Comparison of ENCODE assay signal across 8 mouse cellular contexts in genomic region chrX:57326487-57327221, GRCm38 (mm10). TPM values are rescaled to one million over a fixed set of nuclear protein-coding genes. Genes with fewer than 3 reads are reported as not detected.
DNase-seq lines count a peak whose midpoint lies in the region; ATAC-seq and TF ChIP-seq lines count a peak whose summit lies in the region.

No protein-coding gene starts in this region.

- ATAC-seq in hindbrain, embryonic 12.5 days (ENCODE audit: low FRiP score) = peak; percentile 68
- 0 out of 2 replicates have a peak, but pooled peaks have one; percentile 57 for ATAC-seq in limb, embryonic 13.5 days (ENCODE audit: low FRiP score, low read depth)
- peak; percentile 70 for ATAC-seq in midbrain, embryonic 11.5 days (ENCODE audit: low FRiP score)

- TF ChIP-seq CTCF in gastrocnemius, adult 2 months (IDR thresholded peaks at IDR 0.05) = no peak

- H3K27me3 ChIP-seq in hindbrain, embryonic 12.5 days = no peaks in the 10 kb centered on the region
- H3K27me3 ChIP-seq in limb, embryonic 13.5 days = no peaks in the 10 kb centered on the region
- no peaks in the 10 kb centered on the region for H3K27me3 ChIP-seq in midbrain, embryonic 11.5 days (ENCODE audit: control insufficient read depth, insufficient read depth, low read length)
- no peaks in the 10 kb centered on the region for H3K27me3 ChIP-seq in splenic B cell, adult 2 months (ENCODE audit: control insufficient read depth, insufficient read depth, low read length, poor library complexity, severe bottlenecking)

- intact Hi-C loops in gastrocnemius, adult 2 months (cut with DNase I) = loop anchor here (5.0 kb wide), 1 partner anchor 39 kb away; no protein-coding TSS in a partner anchor

- DNase-seq in embryo, embryonic 10 days (ENCODE audit: low spot score) = peak; percentile 21
- no peak for DNase-seq in embryo, embryonic 9.5 days (ENCODE audit: extremely low spot score)
- peak; percentile 3 to 20 for DNase-seq in cerebellum, adult 18-20 months
- peak; percentile 69 for DNase-seq in gastrocnemius, adult 2 months
- peak; percentile 84 for DNase-seq in midbrain, embryonic 11.5 days (ENCODE audit: low spot score, missing footprints)
- DNase-seq in splenic B cell, adult 2 months (ENCODE audit: low read depth, low spot score) = peak; percentile 50

- H3K27ac ChIP-seq in gastrocnemius, adult 2 months = peak overlapping the region; percentile 88
- no peak overlapping the region for H3K27ac ChIP-seq in hindbrain, embryonic 12.5 days
- H3K27ac ChIP-seq in limb, embryonic 13.5 days = no peak overlapping the region
- H3K27ac ChIP-seq in midbrain, embryonic 11.5 days (ENCODE audit: low read depth, low read length) = no peak overlapping the region

- H3K4me2 ChIP-seq in hindbrain, embryonic 12.5 days (replicated peaks) = peak overlapping the region; percentile 69
- peak overlapping the region; percentile 74 for H3K4me2 ChIP-seq in limb, embryonic 13.5 days (replicated peaks)
- peak overlapping the region; percentile 73 for H3K4me2 ChIP-seq in midbrain, embryonic 11.5 days

- no peaks in the 10 kb centered on the region for H3K4me1 ChIP-seq in hindbrain, embryonic 12.5 days
- H3K4me1 ChIP-seq in limb, embryonic 13.5 days = no peaks in the 10 kb centered on the region
- no peaks in the 10 kb centered on the region for H3K4me1 ChIP-seq in midbrain, embryonic 11.5 days (ENCODE audit: control insufficient read depth, insufficient read depth, low read length)

- peak overlapping the region; percentile 55 for H3K9ac ChIP-seq in hindbrain, embryonic 12.5 days
- H3K9ac ChIP-seq in limb, embryonic 13.5 days = peak overlapping the region; percentile 61
- H3K9ac ChIP-seq in midbrain, embryonic 11.5 days (ENCODE audit: low read length) = peak overlapping the region; percentile 52

- H3K9me3 ChIP-seq in hindbrain, embryonic 12.5 days (replicated peaks) = no peaks in the 10 kb centered on the region
- H3K9me3 ChIP-seq in limb, embryonic 13.5 days = no peaks in the 10 kb centered on the region
- H3K9me3 ChIP-seq in midbrain, embryonic 11.5 days (ENCODE audit: control insufficient read depth, low read length) = no peaks in the 10 kb centered on the region

- 33% methylated on average over 14 of the region's 16 CpGs for whole genome bisulfite sequencing in hindbrain, embryonic 12.5 days
- WGBS in limb, embryonic 13.5 days = 27% methylated on average over 15 of the region's 16 CpGs
- 29% methylated on average over 16 of the region's 16 CpGs for WGBS in midbrain, embryonic 11.5 days

- H3K4me3 ChIP-seq in gastrocnemius, adult 2 months = peak overlapping the region; percentile 79
- H3K4me3 ChIP-seq in hindbrain, embryonic 12.5 days = peak overlapping the region; percentile 42
- peak overlapping the region; percentile 48 for H3K4me3 ChIP-seq in limb, embryonic 13.5 days
- H3K4me3 ChIP-seq in midbrain, embryonic 11.5 days (ENCODE audit: low read depth, low read length) = peak overlapping the region; percentile 38

- H3K36me3 ChIP-seq in hindbrain, embryonic 12.5 days = no peaks in the 10 kb centered on the region
- H3K36me3 ChIP-seq in limb, embryonic 13.5 days = no peaks in the 10 kb centered on the region
- H3K36me3 ChIP-seq in midbrain, embryonic 11.5 days (ENCODE audit: control insufficient read depth, insufficient read depth, low read length) = no peaks in the 10 kb centered on the region
- H3K36me3 ChIP-seq in splenic B cell, adult 2 months (ENCODE audit: control insufficient read depth, insufficient read depth, low read length, poor library complexity, severe bottlenecking) = no peaks in the 10 kb centered on the region

RNA-seq across cellular contexts. Expression of gene Arhgef6, which starts 11.9 kb away (rescaled TPM):
- 10 to 100 TPM; 46.0 to 71.8 TPM for total RNA-seq in gastrocnemius, adult 2 months (2021)
- 9.3 and 10.9 TPM in 2 replicates for polyA plus RNA-seq in hindbrain, embryonic 12.5 days (2016; fragmentation: Nextera tagmentation; extraction: Ambion mirVana)
- 8.1 and 9.6 TPM in 2 replicates for polyA plus RNA-seq in limb, embryonic 13.5 days (2015; fragmentation: Nextera tagmentation; extraction: Ambion mirVana)
- polyA plus RNA-seq in midbrain, embryonic 11.5 days (2014; fragmentation: Nextera tagmentation; extraction: Ambion mirVana) = 7.8 and 9.6 TPM in 2 replicates
